Mouse (Mus musculus): ENCODE measurements around the gene Sptbn1. TPM values are rescaled to one million over a fixed set of nuclear protein-coding genes. Genes with fewer than 3 reads are reported as not detected.

Gene Sptbn1
- polyA plus RNA-seq, 1 experiment from 2014 or later = 136 TPM

DNA sequence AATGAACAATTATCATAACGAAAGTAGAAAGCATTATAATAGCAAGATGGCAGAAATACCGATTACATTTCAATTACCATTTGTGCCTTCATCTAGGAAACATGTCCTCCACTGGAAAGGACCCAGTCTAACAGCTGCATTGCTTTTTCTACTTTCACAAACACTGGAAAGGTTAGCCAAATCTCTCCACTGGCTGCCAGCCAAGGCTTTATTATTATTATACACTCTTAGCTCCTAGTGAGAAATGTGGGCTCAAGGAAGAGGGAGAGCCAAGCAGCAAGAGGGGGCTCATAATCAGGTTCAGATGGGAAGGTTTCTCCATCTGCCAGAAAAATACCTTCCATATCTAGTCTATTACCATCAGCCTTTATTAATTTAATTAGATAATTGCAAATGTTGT lies 35.9 kb downstream of the Sptbn1 start:
- 51% methylated on average over 2 of the region's 2 CpGs for WGBS
- H3K27me3 ChIP-seq (replicated peaks; ENCODE audit: control insufficient read depth, insufficient read depth, low read length) = no peaks in the 10 kb centered on the region
- H3K4me2 ChIP-seq (ENCODE audit: low read depth, low read length) = peak overlapping the region; percentile 18; the same call in 1 of the 2 replicates
- no peak overlapping the region for H3K27ac ChIP-seq (replicated peaks; ENCODE audit: low read depth, low read length)
- H3K4me1 ChIP-seq (ENCODE audit: control insufficient read depth, insufficient read depth, low read length) = peaks cover 14% of the 10 kb centered on the region
- H3K36me3 ChIP-seq (ENCODE audit: control insufficient read depth, insufficient read depth, low read length) = peaks cover 7% of the 10 kb centered on the region
- H3K4me3 ChIP-seq (ENCODE audit: low read depth, low read length) = no peak overlapping the region
- peak; percentile 94 for DNase-seq (ENCODE audit: low spot score)
- ATAC-seq (ENCODE audit: low read depth) = peak; percentile 82
- H3K9ac ChIP-seq (ENCODE audit: low read depth, low read length) = no peak overlapping the region
- H3K9me3 ChIP-seq (ENCODE audit: control insufficient read depth, low read length) = no peaks in the 10 kb centered on the region

DNA sequence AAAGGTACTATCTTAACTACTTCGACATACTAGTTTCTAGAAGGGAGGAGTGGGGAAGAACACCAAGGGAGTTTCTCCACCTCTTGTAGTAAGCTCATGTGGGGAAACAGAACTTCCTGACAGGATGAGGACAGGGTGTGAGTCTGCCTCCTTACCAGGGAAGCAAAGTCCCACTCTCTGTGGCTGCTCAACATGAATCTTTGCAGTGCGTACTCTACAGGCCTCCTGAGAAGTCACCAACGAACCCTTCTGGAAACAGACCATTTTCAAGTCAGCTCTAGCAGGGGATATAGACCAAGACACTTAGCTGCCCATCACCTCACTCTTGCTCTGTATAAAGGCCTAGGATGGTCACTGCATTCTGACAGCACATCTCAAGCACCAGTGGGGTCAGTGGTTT lies 36.6 kb downstream of the Sptbn1 start:
- DNase-seq (ENCODE audit: low spot score) (no peak), ATAC-seq (ENCODE audit: low read depth) (no peak)
- no peak overlapping the region for H3K4me3 ChIP-seq (ENCODE audit: low read depth, low read length)
- H3K27me3 ChIP-seq (replicated peaks; ENCODE audit: control insufficient read depth, insufficient read depth, low read length) = no peaks in the 10 kb centered on the region
- H3K4me1 ChIP-seq (ENCODE audit: control insufficient read depth, insufficient read depth, low read length) = peaks cover 14% of the 10 kb centered on the region
- no peaks in the 10 kb centered on the region for H3K9me3 ChIP-seq (ENCODE audit: control insufficient read depth, low read length)
- WGBS = 84% methylated on average over 3 of the region's 3 CpGs
- peaks cover 7% of the 10 kb centered on the region for H3K36me3 ChIP-seq (ENCODE audit: control insufficient read depth, insufficient read depth, low read length)
- H3K9ac ChIP-seq (ENCODE audit: low read depth, low read length) = no peak overlapping the region
- no peak overlapping the region for H3K4me2 ChIP-seq (ENCODE audit: low read depth, low read length)
- no peak overlapping the region for H3K27ac ChIP-seq (replicated peaks; ENCODE audit: low read depth, low read length)

DNA sequence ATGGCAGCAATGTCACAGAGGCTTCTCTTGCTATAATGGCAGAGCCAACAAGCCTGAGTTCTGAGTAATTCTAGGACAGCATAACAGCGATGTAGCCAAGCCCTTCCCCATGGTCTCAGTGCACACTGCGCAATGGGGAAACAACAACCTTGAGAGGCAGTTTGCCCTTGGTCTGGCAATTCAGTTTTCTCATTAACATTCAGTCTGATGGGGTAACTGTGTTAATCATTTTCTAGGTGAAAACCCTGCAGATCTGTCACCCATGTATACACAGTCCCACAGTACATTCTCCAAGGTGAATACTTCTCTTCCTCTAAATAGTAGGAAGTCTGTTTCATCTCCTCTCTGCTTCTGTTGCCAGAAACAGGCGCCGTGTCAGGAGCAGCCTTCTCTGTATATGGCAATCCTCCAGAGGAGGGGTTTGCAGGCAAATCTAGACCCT lies 37.6 kb downstream of the Sptbn1 start:
- Histone ChIP-seq H3K9ac (ENCODE audit: low read depth, low read length) (no peak overlapping the region), H3K27me3 (replicated peaks; ENCODE audit: control insufficient read depth, insufficient read depth, low read length) (no peaks in the 10 kb centered on the region), H3K36me3 (ENCODE audit: control insufficient read depth, insufficient read depth, low read length) (peaks cover 1% of the 10 kb centered on the region), H3K4me3 (ENCODE audit: low read depth, low read length) (no peak overlapping the region), H3K27ac (replicated peaks; ENCODE audit: low read depth, low read length) (no peak overlapping the region), H3K4me2 (ENCODE audit: low read depth, low read length) (no peak overlapping the region), H3K9me3 (ENCODE audit: control insufficient read depth, low read length) (no peaks in the 10 kb centered on the region), H3K4me1 (ENCODE audit: control insufficient read depth, insufficient read depth, low read length) (peaks cover 14% of the 10 kb centered on the region)
- no peak for DNase-seq (ENCODE audit: low spot score)
- 81% methylated on average over 4 of the region's 4 CpGs for WGBS
- no peak for ATAC-seq (ENCODE audit: low read depth)

DNA sequence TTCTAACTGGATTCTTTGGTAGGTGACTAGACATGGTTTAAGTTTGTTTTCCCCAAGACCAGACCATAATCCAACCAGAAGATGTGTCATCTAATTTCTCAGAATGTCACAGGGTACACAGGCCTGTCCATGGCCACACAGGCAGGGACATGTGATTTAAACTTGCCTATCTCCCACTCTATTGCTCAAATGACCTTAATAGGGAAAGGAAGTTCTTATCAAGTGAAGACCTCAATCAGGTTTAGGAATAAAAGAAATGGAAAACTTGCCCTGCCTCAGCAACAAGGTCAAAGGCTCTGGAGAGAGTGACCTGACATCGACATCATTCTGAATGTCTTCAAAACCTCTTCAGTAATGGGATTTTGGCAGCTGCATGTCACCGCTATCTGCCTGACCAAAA lies 41.2 kb downstream of the Sptbn1 start:
- H3K4me2 ChIP-seq (ENCODE audit: low read depth, low read length) = no peak overlapping the region
- no peaks in the 10 kb centered on the region for H3K36me3 ChIP-seq (ENCODE audit: control insufficient read depth, insufficient read depth, low read length)
- no peak overlapping the region for H3K9ac ChIP-seq (ENCODE audit: low read depth, low read length)
- 85% methylated on average over 2 of the region's 2 CpGs for WGBS
- ATAC-seq (ENCODE audit: low read depth) (no peak), DNase-seq (ENCODE audit: low spot score) (no peak)
- H3K4me3 ChIP-seq (ENCODE audit: low read depth, low read length) = no peak overlapping the region
- H3K27me3 ChIP-seq (replicated peaks; ENCODE audit: control insufficient read depth, insufficient read depth, low read length) = no peaks in the 10 kb centered on the region
- no peak overlapping the region for H3K27ac ChIP-seq (replicated peaks; ENCODE audit: low read depth, low read length)
- peaks cover 3% of the 10 kb centered on the region; the same call in 1 of the 2 replicates for H3K4me1 ChIP-seq (ENCODE audit: control insufficient read depth, insufficient read depth, low read length)
- no peaks in the 10 kb centered on the region for H3K9me3 ChIP-seq (ENCODE audit: control insufficient read depth, low read length)

DNA sequence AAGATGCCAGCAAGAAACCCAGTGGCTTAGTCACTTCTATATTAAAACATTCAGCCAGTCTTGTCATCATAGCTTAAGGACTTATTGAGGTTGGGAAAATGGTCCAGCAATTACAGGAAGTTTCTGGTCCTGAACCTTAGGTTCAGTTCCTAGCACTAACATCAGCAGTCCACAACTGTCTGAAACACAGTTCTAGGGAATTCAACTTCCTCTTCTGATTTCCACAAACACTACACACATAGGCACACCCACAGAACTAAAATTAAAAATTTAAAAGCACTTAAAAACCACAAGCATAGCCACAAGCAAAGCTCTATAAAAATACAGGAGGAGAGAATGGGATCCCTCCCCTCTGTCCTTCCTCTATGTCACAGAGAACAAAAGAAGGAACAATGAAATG lies 43.4 kb downstream of the Sptbn1 start:
- H3K27me3 ChIP-seq (replicated peaks; ENCODE audit: control insufficient read depth, insufficient read depth, low read length) = no peaks in the 10 kb centered on the region
- H3K4me1 ChIP-seq (ENCODE audit: control insufficient read depth, insufficient read depth, low read length) = no peaks in the 10 kb centered on the region
- no peaks in the 10 kb centered on the region for H3K9me3 ChIP-seq (ENCODE audit: control insufficient read depth, low read length)
- ATAC-seq (ENCODE audit: low read depth) = no peak
- H3K27ac ChIP-seq (replicated peaks; ENCODE audit: low read depth, low read length) = no peak overlapping the region
- no peak for DNase-seq (ENCODE audit: low spot score)
- no peak overlapping the region for H3K4me3 ChIP-seq (ENCODE audit: low read depth, low read length)
- no peak overlapping the region for H3K9ac ChIP-seq (ENCODE audit: low read depth, low read length)
- no peak overlapping the region for H3K4me2 ChIP-seq (ENCODE audit: low read depth, low read length)
- 0 out of 2 replicates have a peak, but pooled peaks cover under 1% of the 10 kb centered on the region for H3K36me3 ChIP-seq (ENCODE audit: control insufficient read depth, insufficient read depth, low read length)

DNA sequence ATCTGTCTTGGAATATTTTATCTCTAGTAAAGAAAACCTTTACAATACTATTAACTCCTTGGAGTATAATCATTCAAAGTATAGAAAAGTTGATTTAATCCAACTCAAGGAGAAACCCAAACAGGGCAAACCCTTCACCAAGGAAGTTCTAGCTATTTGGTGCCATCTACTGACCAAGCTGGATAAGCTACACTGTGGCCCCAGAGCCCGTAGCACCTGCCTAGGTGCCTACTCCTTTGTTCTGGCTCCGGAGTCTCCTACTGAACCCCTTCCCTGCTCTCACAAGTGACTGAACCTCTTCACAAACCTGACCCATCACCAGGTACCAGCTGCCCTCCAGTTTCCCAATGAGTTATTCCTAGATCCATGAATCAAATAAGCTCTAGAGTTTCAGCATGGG lies 45.3 kb downstream of the Sptbn1 start:
- no peaks in the 10 kb centered on the region for H3K9me3 ChIP-seq (ENCODE audit: control insufficient read depth, low read length)
- H3K4me2 ChIP-seq (ENCODE audit: low read depth, low read length) = no peak overlapping the region
- no peak overlapping the region for H3K9ac ChIP-seq (ENCODE audit: low read depth, low read length)
- H3K36me3 ChIP-seq (ENCODE audit: control insufficient read depth, insufficient read depth, low read length) = peaks cover 16% of the 10 kb centered on the region; the same call in 1 of the 2 replicates
- DNase-seq (ENCODE audit: low spot score) (peak; percentile 17), ATAC-seq (ENCODE audit: low read depth) (peak; percentile 72; the same call in 1 of the 2 replicates)
- no peak overlapping the region for H3K27ac ChIP-seq (replicated peaks; ENCODE audit: low read depth, low read length)
- H3K27me3 ChIP-seq (replicated peaks; ENCODE audit: control insufficient read depth, insufficient read depth, low read length) = no peaks in the 10 kb centered on the region
- no peak overlapping the region for H3K4me3 ChIP-seq (ENCODE audit: low read depth, low read length)
- no peaks in the 10 kb centered on the region for H3K4me1 ChIP-seq (ENCODE audit: control insufficient read depth, insufficient read depth, low read length)
- 42% methylated on average over 2 of the region's 2 CpGs for WGBS

DNA sequence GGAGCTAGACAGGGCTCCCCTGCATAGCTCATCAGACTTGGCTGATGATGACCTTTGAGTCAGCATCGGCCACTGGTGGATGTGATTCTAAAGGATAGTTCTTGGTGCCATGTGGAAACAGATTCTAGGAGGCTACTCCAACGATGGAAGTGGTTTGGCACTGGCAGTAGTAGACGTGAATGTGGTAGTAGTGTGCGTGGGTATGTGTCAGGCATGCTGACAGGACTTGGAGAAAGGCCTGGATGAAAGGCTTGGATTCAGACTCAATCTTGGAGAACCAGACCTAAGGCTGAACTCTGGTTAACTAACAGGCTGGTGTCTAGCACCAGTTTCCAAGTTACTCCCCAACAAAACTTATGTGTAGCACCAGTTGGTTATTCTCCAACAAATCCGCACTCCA lies 46.9 kb downstream of the Sptbn1 start:
- 86% methylated on average over 5 of the region's 5 CpGs for WGBS
- DNase-seq (ENCODE audit: low spot score) (no peak), ATAC-seq (ENCODE audit: low read depth) (no peak)
- H3K4me3 ChIP-seq (ENCODE audit: low read depth, low read length) = no peak overlapping the region
- H3K9me3 ChIP-seq (ENCODE audit: control insufficient read depth, low read length) = no peaks in the 10 kb centered on the region
- H3K27me3 ChIP-seq (replicated peaks; ENCODE audit: control insufficient read depth, insufficient read depth, low read length) = no peaks in the 10 kb centered on the region
- H3K27ac ChIP-seq (replicated peaks; ENCODE audit: low read depth, low read length) = no peak overlapping the region
- peaks cover 21% of the 10 kb centered on the region for H3K36me3 ChIP-seq (ENCODE audit: control insufficient read depth, insufficient read depth, low read length)
- no peak overlapping the region for H3K9ac ChIP-seq (ENCODE audit: low read depth, low read length)
- no peak overlapping the region for H3K4me2 ChIP-seq (ENCODE audit: low read depth, low read length)
- no peaks in the 10 kb centered on the region for H3K4me1 ChIP-seq (ENCODE audit: control insufficient read depth, insufficient read depth, low read length)

DNA sequence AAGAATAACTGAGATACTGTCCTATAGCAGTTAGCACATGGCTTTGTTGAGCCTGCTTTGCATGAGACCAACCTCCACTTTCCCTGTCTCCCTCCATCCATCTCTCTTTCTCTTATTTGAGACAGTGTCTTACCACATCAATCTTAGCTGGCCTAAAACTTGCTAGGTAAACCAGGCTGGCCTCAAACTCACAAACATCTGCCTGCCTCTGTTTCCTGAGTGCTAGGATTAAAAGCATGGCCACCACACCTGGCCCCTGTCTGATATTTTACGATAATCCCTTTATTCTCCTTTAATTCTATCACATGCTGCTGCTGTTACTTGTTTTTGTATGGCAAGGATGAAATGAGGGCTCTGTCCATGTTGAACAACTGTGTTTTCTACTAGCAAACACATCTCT lies 49.6 kb downstream of the Sptbn1 start:
- Histone ChIP-seq H3K9ac (ENCODE audit: low read depth, low read length) (no peak overlapping the region), H3K4me3 (ENCODE audit: low read depth, low read length) (no peak overlapping the region), H3K4me2 (ENCODE audit: low read depth, low read length) (no peak overlapping the region), H3K9me3 (ENCODE audit: control insufficient read depth, low read length) (no peaks in the 10 kb centered on the region), H3K27ac (replicated peaks; ENCODE audit: low read depth, low read length) (no peak overlapping the region), H3K27me3 (replicated peaks; ENCODE audit: control insufficient read depth, insufficient read depth, low read length) (no peaks in the 10 kb centered on the region), H3K36me3 (ENCODE audit: control insufficient read depth, insufficient read depth, low read length) (peaks cover 28% of the 10 kb centered on the region), H3K4me1 (ENCODE audit: control insufficient read depth, insufficient read depth, low read length) (no peaks in the 10 kb centered on the region)
- 97% methylated on average over 1 of the region's 1 CpGs for WGBS
- DNase-seq (ENCODE audit: low spot score) = no peak
- no peak for ATAC-seq (ENCODE audit: low read depth)

DNA sequence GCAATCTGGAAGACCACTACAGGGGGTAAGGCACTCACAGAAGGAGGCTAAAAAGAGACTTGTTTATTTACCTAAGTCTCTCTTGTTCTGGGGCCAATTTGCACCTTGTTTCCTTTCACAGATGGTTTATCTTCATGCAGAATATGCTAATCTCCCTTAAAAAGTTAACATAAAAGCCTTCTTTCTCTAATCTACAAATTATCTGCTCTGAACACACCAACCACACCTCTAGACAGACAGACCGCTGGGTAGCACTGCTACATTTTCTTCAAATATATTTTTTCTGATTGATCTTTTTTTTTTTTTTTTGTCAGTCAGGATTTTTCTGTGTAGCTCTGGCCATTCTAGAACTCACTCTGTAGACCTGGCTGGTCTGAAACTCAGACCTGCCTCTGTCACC lies 50.5 kb downstream of the Sptbn1 start:
- Histone ChIP-seq H3K9ac (ENCODE audit: low read depth, low read length) (no peak overlapping the region), H3K4me1 (ENCODE audit: control insufficient read depth, insufficient read depth, low read length) (no peaks in the 10 kb centered on the region; the same call in 1 of the 2 replicates), H3K4me3 (ENCODE audit: low read depth, low read length) (no peak overlapping the region), H3K9me3 (ENCODE audit: control insufficient read depth, low read length) (no peaks in the 10 kb centered on the region), H3K36me3 (ENCODE audit: control insufficient read depth, insufficient read depth, low read length) (peaks cover 28% of the 10 kb centered on the region), H3K27me3 (replicated peaks; ENCODE audit: control insufficient read depth, insufficient read depth, low read length) (no peaks in the 10 kb centered on the region), H3K27ac (replicated peaks; ENCODE audit: low read depth, low read length) (no peak overlapping the region), H3K4me2 (ENCODE audit: low read depth, low read length) (no peak overlapping the region)
- ATAC-seq (ENCODE audit: low read depth) (no peak), DNase-seq (ENCODE audit: low spot score) (no peak)
- WGBS = 51% methylated on average over 1 of the region's 1 CpGs
